Mouse (Mus musculus) erythroid progenitor cell, adult 5-6 weeks (primary cell): ENCODE results near the gene Src. TPM values are rescaled to one million over a fixed set of nuclear protein-coding genes. Genes with fewer than 3 reads are reported as not detected.

Source experiments
- ATAC-seq: replicated peaks from 2 replicates; pipeline ENCODE4 v1.8.0; 2016; ENCODE audit warnings: moderate number of reproducible peaks, mild to moderate bottlenecking, moderate TSS enrichment, inconsistent platforms; ENCODE audit not compliant: poor library complexity, low FRiP score, severe bottlenecking
- total RNA-seq, 2 experiments: library from RNA; stranded (forward) in 1 of 2; stranded (reverse) in 1 of 2; fragments of 150-400 nt in 1 of 2; fragments of 186-747, 209-891 nt in 1 of 2; gene quantifications; 2 replicates each; pipeline versions ENCODE4 v1.2.3 to v1.2.4; 2015 to 2017; ENCODE audit warnings: low replicate concordance in 2 of 2

Gene Src
- total RNA-seq, 2 experiments from 2014 or later = 0.42 to 1.1 TPM

GRCm38 (mm10) chr2:157513737-157514208, 95.5 kb downstream of the Src start:
- ATAC-seq = no peak

GRCm38 (mm10) chr2:157514353-157514752, 96.1 kb downstream of the Src start:
- no peak for ATAC-seq

GRCm38 (mm10) chr2:157517526-157517925, 99.3 kb downstream of the Src start:
- no peak for ATAC-seq

- ATAC-seq = no peak
Measured at GRCm38 (mm10) chr2:157518451-157518850, 100.2 kb downstream of the Src start.

GRCm38 (mm10) chr2:157519452-157519851, 101.2 kb downstream of the Src start:
- no peak; the same call in 1 of the 2 replicates for ATAC-seq

- no peak for ATAC-seq
Measured at GRCm38 (mm10) chr2:157520496-157520895, 102.3 kb downstream of the Src start.

Other genes with a start within 250 kb of the Src start
- 129 and 132 TPM in 2 replicates for gene Rbl1, start 213.9 kb upstream of the Src start, total RNA-seq (2015; ENCODE audit: low replicate concordance)
- 160 and 169 TPM in 2 replicates for gene Rbl1, start 213.9 kb upstream of the Src start, total RNA-seq (2017; ENCODE audit: low replicate concordance)
- gene Rpn2, start 139.4 kb upstream of the Src start, total RNA-seq (2015; ENCODE audit: low replicate concordance) = 59.5 and 64.5 TPM in 2 replicates
- 56.5 and 70.4 TPM in 2 replicates for gene Rpn2, start 139.4 kb upstream of the Src start, total RNA-seq (2017; ENCODE audit: low replicate concordance)
- not detected in 2 replicates for gene Mroh8, start 138.9 kb upstream of the Src start, total RNA-seq (2015; ENCODE audit: low replicate concordance)
- not detected in 2 replicates for gene Mroh8, start 138.9 kb upstream of the Src start, total RNA-seq (2017; ENCODE audit: low replicate concordance)
- not detected in 2 replicates for gene Ghrh, start 70.9 kb upstream of the Src start, total RNA-seq (2015; ENCODE audit: low replicate concordance)
- not detected in 2 replicates for gene Ghrh, start 70.9 kb upstream of the Src start, total RNA-seq (2017; ENCODE audit: low replicate concordance)
- gene Manbal, start 50.9 kb upstream of the Src start, total RNA-seq (2015; ENCODE audit: low replicate concordance) = 15.9 and 26.0 TPM in 2 replicates
- gene Manbal, start 50.9 kb upstream of the Src start, total RNA-seq (2017; ENCODE audit: low replicate concordance) = 3.3 and 9.4 TPM in 2 replicates
- gene Nnat, start 141.6 kb downstream of the Src start, total RNA-seq (2015; ENCODE audit: low replicate concordance) = not detected in 2 replicates
- gene Nnat, start 141.6 kb downstream of the Src start, total RNA-seq (2017; ENCODE audit: low replicate concordance) = not detected in 2 replicates
- gene Blcap, start 152.8 kb downstream of the Src start, total RNA-seq (2015; ENCODE audit: low replicate concordance) = 1.7 and 4.0 TPM in 2 replicates
- 1.8 and 3.2 TPM in 2 replicates for gene Blcap, start 152.8 kb downstream of the Src start, total RNA-seq (2017; ENCODE audit: low replicate concordance)